Mouse (Mus musculus): ENCODE measurements around the gene Kcnq1. TPM values are rescaled to one million over a fixed set of nuclear protein-coding genes. Genes with fewer than 3 reads are reported as not detected.

Kcnq1 gene
- total and polyA plus RNA-seq, 3 experiments = not detected

GRCm38 (mm10) chr7:143192392-143192791 lies 86.2 kb downstream of the Kcnq1 start:
- no peaks in the 10 kb centered on the region for H3K9me3 ChIP-seq (replicated peaks; ENCODE audit: low read length)
- DNase-seq (ENCODE audit: extremely low read depth) = no peak
- H3K27me3 ChIP-seq (replicated peaks) = peaks cover 92% of the 10 kb centered on the region
- no peak overlapping the region for H3K9ac ChIP-seq (ENCODE audit: insufficient read depth, low read depth)
- dilution Hi-C loops (cut with MboI; ENCODE audit: extremely low pct_ligation_motif_present, extremely low pct_unique_long_range_greater_than_20kb, low sequenced_read_pairs) (no loop called here), in situ Hi-C loops (cut with MboI; ENCODE audit: low pct_ligation_motif_present, low pct_unique_long_range_greater_than_20kb, low sequenced_read_pairs) (no loop called here)
- H3K79me2 ChIP-seq (replicated peaks; ENCODE audit: control insufficient read depth, extremely low read depth, insufficient read depth, poor library complexity, severe bottlenecking) = no peaks in the 10 kb centered on the region
- H3K4me1 ChIP-seq (ENCODE audit: control insufficient read depth in 1 of 2, insufficient read depth in 2 of 2) = 0 out of 4 replicates have a peak, but pooled peaks cover 0 to 3% of the 10 kb centered on the region in 2 experiments
- H3K4me2 ChIP-seq (ENCODE audit: insufficient read depth, low read depth, poor library complexity, severe bottlenecking) = no peak overlapping the region
- no peak overlapping the region for H3K27ac ChIP-seq (ENCODE audit: insufficient read depth, low read depth)
- no peak for TF ChIP-seq NELFE (IDR thresholded peaks at IDR 0.05; ENCODE audit: low read depth, low read length)
- TF ChIP-seq ZNF384 (IDR thresholded peaks at IDR 0.05; ENCODE audit: low read depth, low read length) = no peak
- no peak for TF ChIP-seq IRF4 (IDR thresholded peaks at IDR 0.05; ENCODE audit: low read depth, low read length)
- TF ChIP-seq BHLHE40 (IDR thresholded peaks at IDR 0.05; ENCODE audit: low read depth, low read length) = no peak
- TF ChIP-seq ZC3H11A (IDR thresholded peaks at IDR 0.05; ENCODE audit: low read depth, low read length) = no peak
- TF ChIP-seq JUN (IDR thresholded peaks at IDR 0.05; ENCODE audit: insufficient read depth, low read depth, low read length) = no peak
- TF ChIP-seq CHD2 (IDR thresholded peaks at IDR 0.05; ENCODE audit: low read length) = no peak
- no peak for TF ChIP-seq TCF12 (IDR thresholded peaks at IDR 0.05; ENCODE audit: low read depth, low read length)
- no peak for TF ChIP-seq SMC3 (IDR thresholded peaks at IDR 0.05; ENCODE audit: low read depth, low read length)
- no peak for TF ChIP-seq MAX (IDR thresholded peaks at IDR 0.05; ENCODE audit: low read length)
- TF ChIP-seq ETS1 (conservative IDR thresholded peaks at IDR 0.05; ENCODE audit: low read depth, low read length) = no peak
- no peak for TF ChIP-seq GABPA (IDR thresholded peaks at IDR 0.05; ENCODE audit: insufficient replicate concordance, low read depth, low read length)
- H3K36me3 ChIP-seq (replicated peaks in 1 of 2; ENCODE audit: control insufficient read depth in 1 of 2, insufficient read depth in 1 of 2, low read length in 1 of 2) = no peaks in the 10 kb centered on the region
- H3K4me3 ChIP-seq (replicated peaks in 1 of 3; ENCODE audit: low read depth in 2 of 3, low read length in 2 of 3, poor library complexity in 1 of 3) = no peak overlapping the region

GRCm38 (mm10) chr7:143194064-143194463 lies 87.9 kb downstream of the Kcnq1 start:
- Histone ChIP-seq H3K27ac (ENCODE audit: insufficient read depth, low read depth) (no peak overlapping the region), H3K9me3 (replicated peaks; ENCODE audit: low read length) (no peaks in the 10 kb centered on the region), H3K79me2 (replicated peaks; ENCODE audit: control insufficient read depth, extremely low read depth, insufficient read depth, poor library complexity, severe bottlenecking) (no peaks in the 10 kb centered on the region), H3K4me2 (ENCODE audit: insufficient read depth, low read depth, poor library complexity, severe bottlenecking) (no peak overlapping the region), H3K9ac (ENCODE audit: insufficient read depth, low read depth) (no peak overlapping the region), H3K4me1 (ENCODE audit: control insufficient read depth in 1 of 2, insufficient read depth in 2 of 2) (0 out of 4 replicates have a peak, but pooled peaks cover 0 to 3% of the 10 kb centered on the region in 2 experiments), H3K27me3 (replicated peaks) (peaks cover 92% of the 10 kb centered on the region), H3K36me3 (replicated peaks in 1 of 2; ENCODE audit: control insufficient read depth in 1 of 2, insufficient read depth in 1 of 2, low read length in 1 of 2) (no peaks in the 10 kb centered on the region), H3K4me3 (replicated peaks in 1 of 3; ENCODE audit: low read depth in 2 of 3, low read length in 2 of 3, poor library complexity in 1 of 3) (no peak overlapping the region)
- in situ Hi-C loops (cut with MboI; ENCODE audit: low pct_ligation_motif_present, low pct_unique_long_range_greater_than_20kb, low sequenced_read_pairs) (no loop called here), dilution Hi-C loops (cut with MboI; ENCODE audit: extremely low pct_ligation_motif_present, extremely low pct_unique_long_range_greater_than_20kb, low sequenced_read_pairs) (no loop called here)
- TF ChIP-seq EP300 (IDR thresholded peaks at IDR 0.05; ENCODE audit: low read length) = no peak
- no peak for TF ChIP-seq SIN3A (IDR thresholded peaks at IDR 0.05; ENCODE audit: low read length)
- no peak for TF ChIP-seq MYC (IDR thresholded peaks at IDR 0.05; ENCODE audit: low read depth, low read length)
- TF ChIP-seq KAT2A (IDR thresholded peaks at IDR 0.05; ENCODE audit: insufficient replicate concordance, low read length) = no peak
- TF ChIP-seq ETS1 (conservative IDR thresholded peaks at IDR 0.05; ENCODE audit: low read depth, low read length) = no peak
- no peak for TF ChIP-seq CHD2 (IDR thresholded peaks at IDR 0.05; ENCODE audit: low read length)
- no peak for TF ChIP-seq SMC3 (IDR thresholded peaks at IDR 0.05; ENCODE audit: low read depth, low read length)
- TF ChIP-seq BHLHE40 (IDR thresholded peaks at IDR 0.05; ENCODE audit: low read depth, low read length) = no peak
- no peak for TF ChIP-seq USF1 (IDR thresholded peaks at IDR 0.05; ENCODE audit: low read depth, low read length)
- DNase-seq (ENCODE audit: extremely low read depth) = no peak
